Mouse (Mus musculus): ENCODE data around the gene Homez.

The Homez gene

GRCm38 (mm10) chr14:54870861-54871260, at the start of gene Homez:
Gene Homez (minus strand): TSS chr14:54870961.
- no peak for DNase-seq (ENCODE audit: extremely low read depth, insufficient read length, low spot score)

- no peak for DNase-seq (ENCODE audit: extremely low read depth, insufficient read length, low spot score)
Observed at GRCm38 (mm10) chr14:54920076-54920685, 49.4 kb upstream of the Homez start.

GRCm38 (mm10) chr14:54913343-54913742, 42.6 kb upstream of the Homez start:
- DNase-seq (ENCODE audit: extremely low read depth, insufficient read length, low spot score), result no peak

GRCm38 (mm10) chr14:54912886-54913285, 42.1 kb upstream of the Homez start, which contains the start of gene Slc22a17:
Gene Slc22a17 (minus strand): TSS chr14:54913132.
- DNase-seq (ENCODE audit: extremely low read depth, insufficient read length, low spot score), result no peak

GRCm38 (mm10) chr14:54912109-54912850, 41.5 kb upstream of the Homez start:
- no peak for DNase-seq (ENCODE audit: extremely low read depth, insufficient read length, low spot score)

- no peak for DNase-seq (ENCODE audit: extremely low read depth, insufficient read length, low spot score)
Observed at GRCm38 (mm10) chr14:54908682-54909081, 37.9 kb upstream of the Homez start.

GRCm38 (mm10) chr14:54903641-54904040, 32.9 kb upstream of the Homez start:
- DNase-seq (ENCODE audit: extremely low read depth, insufficient read length, low spot score), result peak; percentile 38

- DNase-seq (ENCODE audit: extremely low read depth, insufficient read length, low spot score), result no peak
Observed at GRCm38 (mm10) chr14:54900383-54900782, 29.6 kb upstream of the Homez start.

GRCm38 (mm10) chr14:54897445-54897844, 26.7 kb upstream of the Homez start:
- DNase-seq (ENCODE audit: extremely low read depth, insufficient read length, low spot score), result no peak

- peak; percentile 66 for DNase-seq (ENCODE audit: extremely low read depth, insufficient read length, low spot score)
Observed at GRCm38 (mm10) chr14:54894296-54895151, 23.8 kb upstream of the Homez start.

GRCm38 (mm10) chr14:54893651-54894181, 23.0 kb upstream of the Homez start:
- DNase-seq (ENCODE audit: extremely low read depth, insufficient read length, low spot score), result peak; percentile 93

- no peak for DNase-seq (ENCODE audit: extremely low read depth, insufficient read length, low spot score)
Observed at GRCm38 (mm10) chr14:54892200-54892599, 21.4 kb upstream of the Homez start, which contains the start of gene Pabpn1. Gene Pabpn1 (plus strand): TSS chr14:54892500.

GRCm38 (mm10) chr14:54885309-54885708, 14.5 kb upstream of the Homez start:
- DNase-seq (ENCODE audit: extremely low read depth, insufficient read length, low spot score), result no peak

GRCm38 (mm10) chr14:54884022-54884712, 13.4 kb upstream of the Homez start:
- no peak for DNase-seq (ENCODE audit: extremely low read depth, insufficient read length, low spot score)

- DNase-seq (ENCODE audit: extremely low read depth, insufficient read length, low spot score), result peak; percentile 90
Observed at GRCm38 (mm10) chr14:54883154-54884021, 12.6 kb upstream of the Homez start, which contains the start of the genes Bcl2l2 and Gm20521. Gene Bcl2l2 (plus strand): TSS chr14:54883377. Gene Gm20521 (plus strand): TSS chr14:54883441.

- DNase-seq (ENCODE audit: extremely low read depth, insufficient read length, low spot score), result no peak
Observed at GRCm38 (mm10) chr14:54877048-54877715, 6.4 kb upstream of the Homez start, which contains the start of gene Ppp1r3e. Gene Ppp1r3e (minus strand): TSS chr14:54877550.

GRCm38 (mm10) chr14:54876539-54877047, 5.8 kb upstream of the Homez start:
- peak; percentile 92 for DNase-seq (ENCODE audit: extremely low read depth, insufficient read length, low spot score)

GRCm38 (mm10) chr14:54875844-54876538, 5.2 kb upstream of the Homez start:
- DNase-seq (ENCODE audit: extremely low read depth, insufficient read length, low spot score), result no peak

Data from 3134 (cell line).